8 mouse cellular contexts compared by ENCODE assay signal in the genomic region with DNA sequence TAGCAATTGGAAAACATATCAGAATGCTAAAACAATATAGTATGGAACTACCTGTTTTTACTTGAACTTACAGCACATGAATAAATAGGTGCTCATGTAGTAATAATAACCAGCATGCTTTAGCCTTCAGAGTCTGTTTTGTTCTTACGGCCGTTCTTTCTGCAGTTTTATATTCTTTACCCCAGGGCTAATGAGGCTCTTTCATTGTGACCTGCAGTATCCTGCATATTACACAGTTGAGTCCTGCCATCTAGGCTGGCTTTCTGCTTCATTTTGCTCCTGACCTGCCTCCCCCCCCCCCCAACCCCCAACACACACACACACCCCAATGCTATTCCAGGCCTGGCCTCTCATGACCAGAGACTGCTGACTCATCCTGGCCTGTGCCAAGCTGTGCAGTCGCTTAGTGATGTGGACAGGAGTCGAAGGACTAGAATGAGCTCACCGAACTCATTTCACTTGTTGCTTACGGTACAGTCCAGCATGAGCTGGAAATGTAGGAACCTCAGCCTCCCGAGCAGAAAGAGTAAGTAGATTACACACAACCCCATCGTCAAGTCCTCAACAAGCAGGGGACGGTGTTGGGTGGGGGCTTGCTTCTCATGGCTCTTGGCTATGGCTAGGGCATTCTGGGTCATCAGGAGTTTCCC.
DNase-seq lines count a peak whose midpoint lies in the region; ATAC-seq and TF ChIP-seq lines count a peak whose summit lies in the region.

No protein-coding gene starts in this region.

- no peak overlapping the region for H3K27ac ChIP-seq in ES-E14 (ENCODE audit: insufficient read depth, low read depth, low read length, poor library complexity, severe bottlenecking)
- H3K27ac ChIP-seq in embryonic facial prominence, embryonic 14.5 days (replicated peaks; ENCODE audit: low read depth, low read length): no peak overlapping the region; the same call in 1 of the 2 replicates
- H3K27ac ChIP-seq in heart, embryonic 16.5 days (ENCODE audit: low read length): peak overlapping the region; percentile 94

- no peak overlapping the region for H3K4me3 ChIP-seq in ES-E14 (ENCODE audit: insufficient read depth in 1 of 2, low read depth in 1 of 2, low read length in 2 of 2, poor library complexity in 1 of 2, severe bottlenecking in 1 of 2)
- no peak overlapping the region for H3K4me3 ChIP-seq in embryonic facial prominence, embryonic 14.5 days (ENCODE audit: low read depth, low read length)
- peak overlapping the region; percentile 36 for H3K4me3 ChIP-seq in heart, embryonic 16.5 days (ENCODE audit: low read length)
- H3K4me3 ChIP-seq in myocyte: peak overlapping the region; percentile 52

- in situ Hi-C loops in ES-E14 (cut with MboI; ENCODE audit: low sequenced_read_pairs in 2 of 2, unreplicated experiment in 2 of 2): no loop called here

- H3K4me1 ChIP-seq in ES-E14 (ENCODE audit: control insufficient read depth in 2 of 2, insufficient read depth in 2 of 2, low read length in 2 of 2, poor library complexity in 1 of 2): no peaks in the 10 kb centered on the region
- H3K4me1 ChIP-seq in embryonic facial prominence, embryonic 14.5 days (ENCODE audit: control insufficient read depth, insufficient read depth, low read length): peaks cover 14% of the 10 kb centered on the region
- H3K4me1 ChIP-seq in heart, embryonic 16.5 days (ENCODE audit: control insufficient read depth, insufficient read depth, low read length): peaks cover 19% of the 10 kb centered on the region

- peak overlapping the region; percentile 27 for H3K4me2 ChIP-seq in embryonic facial prominence, embryonic 14.5 days (ENCODE audit: low read depth, low read length)
- peak overlapping the region; percentile 61 for H3K4me2 ChIP-seq in heart, embryonic 16.5 days (ENCODE audit: low read depth, low read length)
- H3K4me2 ChIP-seq in myocyte (ENCODE audit: low read depth): peak overlapping the region; percentile 94

- H3K36me3 ChIP-seq in ES-E14 (ENCODE audit: control insufficient read depth, insufficient read depth, low read length, poor library complexity, severe bottlenecking) (no peaks in the 10 kb centered on the region), myocyte (ENCODE audit: control insufficient read depth, insufficient read depth) (no peaks in the 10 kb centered on the region)
- H3K36me3 ChIP-seq in embryonic facial prominence, embryonic 14.5 days (ENCODE audit: control insufficient read depth, insufficient read depth, low read length): no peaks in the 10 kb centered on the region
- no peaks in the 10 kb centered on the region for H3K36me3 ChIP-seq in heart, embryonic 16.5 days (ENCODE audit: control insufficient read depth, insufficient read depth)

- DNase-seq in cerebellum, adult 11 months: peak; percentile 24
- DNase-seq in ES-E14 (ENCODE audit: low read depth, low spot score): no peak
- DNase-seq in embryonic facial prominence, embryonic 14.5 days (ENCODE audit: low spot score): peak; percentile 60
- peak; percentile 88 to 92 for DNase-seq in kidney, postnatal 36 days
- no peak for DNase-seq in spleen, postnatal 36 days (ENCODE audit: low spot score in 2 of 2)

- no peaks in the 10 kb centered on the region; the same call in 1 of the 2 replicates for H3K9me3 ChIP-seq in ES-E14 (ENCODE audit: control insufficient read depth, insufficient read depth, low read depth, low read length)
- H3K9me3 ChIP-seq in embryonic facial prominence, embryonic 14.5 days (ENCODE audit: control insufficient read depth, low read length): no peaks in the 10 kb centered on the region
- H3K9me3 ChIP-seq in heart, embryonic 16.5 days (replicated peaks; ENCODE audit: control insufficient read depth, low read length): no peaks in the 10 kb centered on the region

- ATAC-seq in cerebellum, adult (ENCODE audit: insufficient number of reproducible peaks, low FRiP score, low TSS enrichment): no peak
- peak; percentile 67 for ATAC-seq in embryonic facial prominence, embryonic 14.5 days (ENCODE audit: low read depth)
- ATAC-seq in heart, embryonic 16.5 days (replicated peaks; ENCODE audit: extremely low read depth, insufficient read depth, low FRiP score): peak; percentile 88

- peak; percentile 56 for TF ChIP-seq POLR2A in myocyte (IDR thresholded peaks at IDR 0.05; ENCODE audit: insufficient read length, low read depth)

- WGBS in embryonic facial prominence, embryonic 14.5 days: 67% methylated on average over 9 of the region's 9 CpGs
- WGBS in heart, embryonic 16.5 days: 36% methylated on average over 9 of the region's 9 CpGs

- H3K79me2 ChIP-seq in myocyte (ENCODE audit: control insufficient read depth, insufficient read depth): peaks cover 42% of the 10 kb centered on the region

- H3K9ac ChIP-seq in ES-E14 (ENCODE audit: insufficient read depth, low read depth, low read length, poor library complexity, severe bottlenecking): no peak overlapping the region
- no peak overlapping the region for H3K9ac ChIP-seq in embryonic facial prominence, embryonic 14.5 days (ENCODE audit: low read depth, low read length)
- peak overlapping the region; percentile 68 for H3K9ac ChIP-seq in heart, embryonic 16.5 days (ENCODE audit: low read length)

- H3ac ChIP-seq in myocyte (ENCODE audit: control insufficient read depth, insufficient read length): no peak overlapping the region

- H3K27me3 ChIP-seq in embryonic facial prominence, embryonic 14.5 days (replicated peaks; ENCODE audit: control insufficient read depth, insufficient read depth, low read length): no peaks in the 10 kb centered on the region
- no peaks in the 10 kb centered on the region for H3K27me3 ChIP-seq in heart, embryonic 16.5 days (ENCODE audit: control insufficient read depth, insufficient read depth, low read length)
- H3K27me3 ChIP-seq in myocyte (ENCODE audit: control insufficient read depth, insufficient read depth, insufficient read length): no peaks in the 10 kb centered on the region

TF ChIP-seq in ES-E14, 5 proteins besides CTCF, POLR2A, EP300 and RAD21:
- TF ChIP-seq ZC3H11A (IDR thresholded peaks at IDR 0.05; ENCODE audit: borderline replicate concordance, low read depth, low read length) (no peak), MAFK (IDR thresholded peaks at IDR 0.05; ENCODE audit: insufficient read depth, low read depth, low read length) (0 out of 2 replicates have a peak, but pooled peaks have one; percentile 21)

TF ChIP-seq in myocyte, 11 proteins besides CTCF, POLR2A, EP300 and RAD21:
- TF ChIP-seq MYOD1 (IDR thresholded peaks at IDR 0.05; ENCODE audit: control insufficient read depth in 1 of 3, insufficient read length in 2 of 3, low read depth in 2 of 3) (peak in 1 of 3 experiments; percentile 9), MYOG (IDR thresholded peaks at IDR 0.05; ENCODE audit: control insufficient read depth in 1 of 3, insufficient read depth in 1 of 3, insufficient read length in 2 of 3, low read depth in 2 of 3) (peak in 1 of 3 experiments; percentile 43), POLR2AphosphoS2 (IDR thresholded peaks at IDR 0.05; ENCODE audit: insufficient read length, low read depth) (peak; percentile 58), SRF (IDR thresholded peaks at IDR 0.05; ENCODE audit: control insufficient read depth, insufficient read length, low read depth) (no peak)
TF ChIP-seq in myocyte: peak in this region for 3.

Comparison
In these comparisons a context has a peak if more than half of its experiments do, and no peak if none do; other contexts are left out.
1. DNase-seq: peak in cerebellum, adult 11 months (single experiment), embryonic facial prominence, embryonic 14.5 days (single experiment) and kidney, postnatal 36 days (2 of 2); none in ES-E14 (single experiment) and spleen, postnatal 36 days (0 of 2).
2. H3K4me3 ChIP-seq: peak in heart, embryonic 16.5 days (single experiment) and myocyte (single experiment); none in ES-E14 (0 of 2) and embryonic facial prominence, embryonic 14.5 days (single experiment).
3. H3K4me2 ChIP-seq: peak in every context shown above with its lines; median percentile 94 in myocyte; 61 in heart, embryonic 16.5 days; 27 in embryonic facial prominence, embryonic 14.5 days.